Comparison of ENCODE assay signal across 21 mouse cellular contexts in genomic region chr12:119150956-119151355, GRCm38 (mm10).
"Had no signal": no experiment of that assay in that cellular context is flagged by ENCODE, and none has a peak within 500 bp of the region (broad histone marks: within the 10 kb centered on the region; RNA-seq: fewer than 3 reads in every experiment).

No protein-coding gene starts in this region.

- ATAC-seq: forebrain, embryonic 13.5 days; forebrain, embryonic 14.5 days; forebrain, embryonic 15.5 days; forebrain, embryonic 16.5 days; forebrain, postnatal 0 days had no signal

- DNase-seq: cerebellum, adult 2 months; cerebellum, adult 8-10 months; cerebellum, adult 9-10 months; cerebellum, adult 9-11 months; cerebellum, postnatal 10 days; cerebellum, postnatal 14 days; cerebellum, postnatal 25 days; cerebellum, postnatal 36 days; embryo, embryonic 11 days; forebrain, postnatal 0 days; gastrocnemius, adult 2 months; gastrocnemius, postnatal 10 days; gastrocnemius, postnatal 14 days; gastrocnemius, postnatal 36 days; heart, adult 11 months; heart, adult 18-20 months; heart, adult 2 months had no signal
